Mouse (Mus musculus): Measurements from ENCODE around the gene 4930535I16Rik.

DNA sequence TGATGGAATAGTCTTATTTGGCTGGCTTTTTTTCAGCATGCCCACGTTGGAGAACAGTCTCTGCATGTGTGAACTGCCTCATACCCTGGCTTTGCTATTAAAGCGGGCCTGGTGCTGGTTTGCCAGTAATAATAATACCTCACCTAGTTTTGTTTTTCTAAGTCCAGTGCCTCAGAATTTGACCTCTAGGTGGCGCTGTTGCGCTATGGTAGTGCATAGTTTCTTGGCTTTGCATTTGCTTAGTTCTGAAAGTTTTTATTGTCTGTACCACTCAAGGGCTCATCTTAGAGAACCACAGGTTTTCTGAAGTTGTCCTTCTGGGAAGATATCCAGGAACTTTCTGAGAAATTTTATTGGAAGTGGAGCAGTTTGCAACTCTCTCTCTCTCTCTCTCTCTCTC, 22.0 kb upstream of the 4930535I16Rik start:
- TF ChIP-seq CTCF (IDR thresholded peaks at IDR 0.05; ENCODE audit: low read depth): peak; percentile 82
- no peak for TF ChIP-seq EP300 (IDR thresholded peaks at IDR 0.05; ENCODE audit: low read depth)
